Mouse (Mus musculus): ENCODE data around the gene Ifna2.
A peak's percentile ranks its signal among the peaks of the same experiment; 100 is the strongest.

Gene Ifna2

GRCm38 (mm10) chr4:88683812-88684211 lies at the start of gene Ifna2:
TSS of gene Ifna2 (minus strand) at chr4:88683912.
- no peak for DNase-seq (ENCODE audit: low spot score in 2 of 2)

DNA sequence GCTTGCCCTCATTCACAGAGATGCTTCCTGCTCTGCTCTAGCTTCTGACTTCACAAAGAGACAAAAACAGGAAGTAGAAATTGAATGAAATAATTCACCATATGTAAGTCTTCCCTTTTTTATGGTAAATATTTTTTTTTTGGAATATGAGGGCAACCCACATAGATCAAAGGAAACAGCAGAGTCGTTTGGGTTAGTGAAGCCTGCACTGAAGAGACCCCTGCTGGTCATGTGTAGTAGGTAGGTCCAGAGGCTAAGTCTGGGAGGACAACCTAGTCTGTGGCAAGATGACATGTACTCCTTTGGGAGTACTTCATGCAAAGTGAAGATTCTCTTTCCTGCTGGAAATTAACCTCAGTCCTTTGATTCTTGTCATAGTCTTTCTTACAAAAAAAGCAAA lies 43.6 kb upstream of the Ifna2 start:
- no peak for DNase-seq (ENCODE audit: low spot score in 2 of 2)

GRCm38 (mm10) chr4:88726727-88727126 lies 43.0 kb upstream of the Ifna2 start:
- DNase-seq (ENCODE audit: low spot score in 2 of 2) = no peak

GRCm38 (mm10) chr4:88723497-88724090 lies 39.9 kb upstream of the Ifna2 start:
- DNase-seq (ENCODE audit: low spot score in 2 of 2) = no peak

GRCm38 (mm10) chr4:88721791-88722721 lies 38.3 kb upstream of the Ifna2 start, which contains the start of the genes Gm26566 and Klhl9:
TSS of gene Gm26566 (plus strand) at chr4:88721805.
TSS of gene Klhl9 (minus strand) at chr4:88722465.
- DNase-seq (ENCODE audit: low spot score in 2 of 2) = peak; percentile 81 to 91

GRCm38 (mm10) chr4:88718715-88719114 lies 35.0 kb upstream of the Ifna2 start:
- DNase-seq (ENCODE audit: low spot score in 2 of 2) = no peak

DNA sequence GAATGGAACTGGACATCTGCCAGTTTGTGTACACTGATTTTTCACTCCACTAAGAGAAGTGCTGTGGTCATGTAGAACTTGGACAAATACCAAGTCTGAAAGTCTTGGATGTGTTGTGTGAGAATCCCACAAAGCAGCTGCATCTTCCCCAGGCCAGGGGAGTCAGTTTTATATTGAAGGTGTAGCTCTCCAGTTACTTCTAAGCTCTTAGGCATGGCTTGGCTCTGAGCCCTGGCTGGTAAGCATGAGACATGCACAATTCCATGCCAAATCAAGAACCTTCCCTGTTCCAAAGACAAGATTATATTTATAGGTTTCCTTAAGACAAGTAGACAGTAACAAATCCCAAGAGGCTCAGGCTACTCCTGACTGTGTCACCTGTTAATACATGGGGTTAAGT lies 31.3 kb upstream of the Ifna2 start:
- no peak for DNase-seq (ENCODE audit: low spot score in 2 of 2)

- DNase-seq (ENCODE audit: low spot score in 2 of 2) = no peak
Measured at GRCm38 (mm10) chr4:88714281-88714680, 30.6 kb upstream of the Ifna2 start.

DNA sequence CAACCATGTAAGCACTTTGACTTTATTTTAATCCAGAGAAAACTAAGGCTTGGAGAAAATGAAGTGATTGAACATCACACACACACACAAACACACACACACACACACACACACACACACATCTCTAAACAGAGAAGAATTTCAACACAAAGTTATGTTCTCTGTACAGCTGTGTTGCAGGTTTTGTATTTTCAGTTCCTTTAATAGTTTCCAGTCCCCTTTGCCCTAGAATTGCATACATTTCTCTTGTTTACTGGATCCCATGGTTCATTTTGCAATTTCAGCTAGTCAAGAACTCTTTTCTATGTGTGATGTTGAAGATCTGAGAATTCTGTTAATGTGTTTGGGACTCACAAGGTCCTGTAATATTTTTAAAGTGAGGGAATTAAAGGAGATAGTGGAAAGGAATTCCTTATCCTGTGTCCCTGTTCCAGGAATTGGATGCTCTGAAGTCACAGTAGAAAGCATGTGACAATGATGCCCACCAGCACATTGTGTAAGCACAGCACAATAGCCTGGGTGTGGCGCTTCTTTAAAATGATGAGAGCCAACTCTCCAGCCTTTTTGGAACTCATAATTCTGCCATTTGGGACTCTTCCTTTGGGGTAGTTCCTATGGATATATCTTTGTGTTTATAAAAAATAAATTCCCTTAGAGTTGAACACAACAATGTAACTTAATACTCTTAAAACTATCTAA lies 23.6 kb upstream of the Ifna2 start:
- DNase-seq (ENCODE audit: low spot score in 2 of 2) = no peak

GRCm38 (mm10) chr4:88705924-88706323 lies 22.2 kb upstream of the Ifna2 start:
- no peak for DNase-seq (ENCODE audit: low spot score in 2 of 2)

DNA sequence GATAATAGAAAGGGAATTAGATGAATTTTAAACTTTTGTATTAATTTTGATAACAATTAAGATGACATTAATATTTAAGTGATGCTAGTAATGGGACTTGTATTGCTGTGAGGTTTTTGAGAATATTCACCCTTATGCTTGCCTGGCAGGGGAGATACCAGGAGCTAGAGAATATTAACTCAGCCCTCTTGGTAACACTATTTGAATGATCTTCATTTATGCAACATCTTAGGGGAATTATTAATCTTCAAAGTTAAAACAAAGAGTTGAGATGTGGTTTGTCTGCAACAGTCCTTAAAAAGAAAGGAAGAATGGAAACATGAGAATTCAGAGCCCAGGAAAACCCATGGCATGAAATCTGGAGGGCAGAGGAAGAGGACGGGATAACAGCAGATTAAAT lies 15.6 kb upstream of the Ifna2 start:
- DNase-seq (ENCODE audit: low spot score in 2 of 2) = no peak

DNA sequence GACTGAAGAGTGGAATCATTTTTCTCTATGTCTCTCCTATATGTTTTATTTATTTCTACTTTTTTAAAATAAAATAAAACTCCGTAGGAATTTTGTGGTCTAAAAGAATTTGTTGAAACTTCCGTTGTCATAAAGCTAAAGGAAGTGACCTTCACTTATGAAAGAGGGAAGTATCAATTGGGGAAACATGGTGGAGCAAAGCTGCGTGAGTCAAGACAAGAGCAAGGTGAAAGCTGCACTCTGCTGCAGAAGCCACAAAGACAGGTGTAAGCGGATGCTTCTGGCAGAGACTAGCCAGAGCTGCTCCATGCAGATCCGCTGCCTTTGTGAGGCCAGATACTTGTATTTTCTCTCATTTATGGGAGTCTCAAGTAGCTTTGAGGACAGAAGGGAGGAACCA lies 15.1 kb upstream of the Ifna2 start:
- DNase-seq (ENCODE audit: low spot score in 2 of 2) = no peak

- DNase-seq (ENCODE audit: low spot score in 2 of 2) = no peak
Measured at GRCm38 (mm10) chr4:88697753-88698152, 14.0 kb upstream of the Ifna2 start.

DNA sequence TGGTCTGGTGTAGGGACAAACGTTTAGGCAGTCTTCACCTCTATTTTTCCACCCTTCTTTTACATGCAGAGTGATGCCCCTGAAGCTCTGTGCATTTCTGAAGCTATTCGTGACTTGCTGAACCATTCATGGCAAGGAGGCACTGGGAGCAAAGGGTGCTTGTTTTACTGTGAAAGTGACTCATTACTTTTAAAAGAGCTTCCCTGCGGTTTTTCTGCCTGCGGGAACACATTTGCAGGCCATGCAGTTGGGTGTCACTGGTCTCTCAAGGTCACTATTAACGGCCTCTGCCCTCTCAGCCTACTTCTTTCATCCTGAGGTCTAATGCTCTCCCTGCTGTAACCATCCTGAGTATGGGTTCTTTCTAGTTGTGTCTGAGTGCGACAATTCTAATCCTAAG lies 13.4 kb upstream of the Ifna2 start:
- DNase-seq (ENCODE audit: low spot score in 2 of 2) = no peak

DNA sequence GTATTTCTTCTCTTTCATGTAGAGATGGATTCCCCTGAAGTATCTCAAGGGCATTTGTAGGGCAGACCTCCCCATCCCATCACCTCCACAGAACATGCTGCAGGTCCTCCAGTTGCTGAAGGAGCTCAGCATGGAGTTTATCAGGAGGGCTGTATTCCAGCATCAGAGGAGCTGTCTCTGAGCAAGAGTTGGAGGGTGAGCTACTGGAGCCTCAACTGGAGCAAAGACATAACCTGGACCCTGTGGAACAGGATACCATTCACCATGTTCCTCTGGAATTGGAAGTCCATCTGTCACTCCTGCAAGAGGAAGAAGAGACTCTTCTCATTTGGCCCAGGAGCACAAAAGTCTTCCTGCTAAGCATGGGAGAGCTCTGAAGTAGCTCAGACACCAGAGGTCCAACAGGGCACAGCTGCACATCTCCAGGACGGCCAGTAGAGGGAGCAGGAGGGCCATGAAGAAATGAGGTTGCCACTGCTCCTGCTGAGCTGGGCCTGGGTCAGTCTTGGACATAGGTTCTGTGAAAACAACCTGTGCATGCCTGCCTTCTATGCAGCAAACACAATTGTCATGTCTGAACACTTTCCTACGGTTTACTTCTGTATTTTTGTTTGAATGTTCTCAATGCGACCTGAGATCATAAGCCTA lies 12.6 kb upstream of the Ifna2 start:
- DNase-seq (ENCODE audit: low spot score in 2 of 2) = peak; percentile 71 to 72

- no peak for DNase-seq (ENCODE audit: low spot score in 2 of 2)
Measured at GRCm38 (mm10) chr4:88693392-88693791, 9.7 kb upstream of the Ifna2 start.

DNA sequence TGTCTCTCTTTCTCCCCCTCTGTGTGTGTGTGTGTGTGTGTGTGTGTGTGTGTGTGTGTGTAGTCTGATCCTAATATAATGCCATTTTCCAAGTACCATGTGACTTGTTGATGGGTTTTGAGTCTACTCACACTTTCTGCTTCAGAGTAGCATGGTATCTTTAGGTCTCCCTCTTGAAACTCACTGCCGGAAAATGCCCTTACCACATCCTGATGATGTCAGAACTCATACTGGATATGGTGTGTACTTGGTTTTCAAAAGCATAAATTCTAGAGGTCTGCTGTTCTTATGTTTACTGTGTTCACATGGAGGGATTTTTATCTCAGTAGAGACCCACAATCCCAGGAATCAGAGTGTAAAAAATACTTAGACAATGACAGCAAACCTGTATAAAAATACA lies 8.8 kb upstream of the Ifna2 start:
- no peak for DNase-seq (ENCODE audit: low spot score in 2 of 2)

DNA sequence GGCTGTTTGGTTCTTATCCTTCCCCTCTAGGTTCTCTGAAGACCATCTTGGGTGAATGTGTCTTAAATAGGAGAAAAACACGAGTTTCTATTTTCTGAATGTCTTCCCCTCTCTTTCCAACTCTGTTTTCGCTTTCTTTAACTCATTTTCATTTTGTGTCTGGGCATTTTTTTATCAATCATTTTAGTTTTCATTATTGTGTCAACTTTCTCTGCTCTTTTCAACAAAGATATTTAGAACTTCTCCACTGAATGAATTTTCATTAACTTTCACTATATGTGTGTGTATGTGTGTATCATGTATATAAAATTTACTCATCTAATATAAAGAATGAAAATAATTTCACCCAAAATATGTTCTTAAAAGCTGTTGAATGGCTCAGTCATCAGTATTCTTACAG lies 7.5 kb upstream of the Ifna2 start, which contains the start of gene Ifnab:
Gene Ifnab (minus strand): TSS at position 101 of the 400 bp plus-strand sequence.
- DNase-seq (ENCODE audit: low spot score in 2 of 2) = no peak

DNA sequence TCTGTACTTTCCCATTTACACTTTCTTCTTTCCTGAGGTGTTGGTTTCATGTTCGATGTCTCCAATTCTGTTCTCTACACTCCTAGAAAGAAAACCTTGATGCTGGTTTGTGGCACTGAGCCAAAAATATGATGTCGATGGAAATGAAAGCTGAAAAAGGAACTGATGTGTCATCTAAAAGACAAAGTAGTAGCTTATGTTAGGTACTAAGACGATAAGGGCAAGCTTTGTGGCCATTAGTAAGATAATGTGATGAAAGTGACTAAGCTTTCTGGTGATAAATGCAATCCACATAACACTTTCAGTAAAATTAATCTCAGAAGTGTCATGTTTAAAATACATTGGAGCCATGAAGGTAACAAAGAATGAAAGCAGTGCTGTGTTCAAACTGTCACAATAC lies 2.4 kb downstream of the Ifna2 start:
- no peak for DNase-seq (ENCODE audit: low spot score in 2 of 2)

GRCm38 (mm10) chr4:88680362-88680761 lies 3.4 kb downstream of the Ifna2 start:
- no peak for DNase-seq (ENCODE audit: low spot score in 2 of 2)

DNA sequence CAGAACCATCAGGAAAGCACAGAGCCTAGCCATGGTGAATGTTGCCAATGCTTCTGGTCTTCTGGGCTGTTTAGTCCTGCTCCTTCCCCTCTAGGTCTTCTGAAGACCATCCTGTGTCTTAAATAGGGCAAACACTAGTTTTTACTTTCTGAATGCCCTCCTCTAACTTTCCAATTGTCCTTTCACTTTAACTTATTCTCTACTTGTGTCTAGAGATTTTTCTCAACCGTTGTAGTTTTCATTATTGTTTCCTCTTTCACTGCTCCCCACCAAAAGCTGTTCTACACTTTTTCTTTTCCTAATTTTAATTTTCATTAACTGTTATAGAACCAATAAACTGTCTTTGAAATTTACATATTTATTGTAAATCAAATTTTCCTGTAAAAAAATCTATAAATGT lies 6.9 kb downstream of the Ifna2 start, which contains the start of gene Ifna16:
Gene Ifna16 (minus strand): TSS at position 101 of the 400 bp plus-strand sequence.
- no peak for DNase-seq (ENCODE audit: low spot score in 2 of 2)

- DNase-seq (ENCODE audit: low spot score in 2 of 2) = no peak
Measured at GRCm38 (mm10) chr4:88655461-88655860, 28.3 kb downstream of the Ifna2 start.
